Mouse (Mus musculus): Measurements from ENCODE around the gene Ppp3ca.

DNA sequence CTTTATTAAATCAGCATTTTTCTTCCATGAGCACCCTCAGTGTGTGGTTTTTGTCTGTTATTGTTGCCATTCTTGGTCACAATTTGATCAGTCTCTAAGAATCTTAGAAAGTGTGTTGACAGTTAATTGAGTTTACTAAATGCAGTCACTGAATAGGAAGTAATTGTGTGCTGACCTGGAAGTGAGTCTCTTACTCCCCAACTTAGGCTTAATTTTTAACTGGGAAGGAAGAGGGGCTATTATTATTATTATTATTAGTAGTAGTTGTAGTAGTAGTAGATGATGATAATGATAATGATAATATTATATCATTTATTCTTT is 79.5 kb downstream of the Ppp3ca start:
- TF ChIP-seq CTCF (IDR thresholded peaks at IDR 0.05; ENCODE audit: extremely low read depth, insufficient read depth, insufficient read length, insufficient replicate concordance), result no peak
- TF ChIP-seq POLR2A (IDR thresholded peaks at IDR 0.05; ENCODE audit: low read depth, low read length), result no peak
